Mouse (Mus musculus) leukemia stem cell, adult 10-12 weeks (primary cell): Measurements from ENCODE around the gene Tmigd1. TPM values are rescaled to one million over a fixed set of nuclear protein-coding genes. Genes with fewer than 3 reads are reported as not detected.

Source experiments
- polyA plus RNA-seq: library from polyadenylated mRNA; stranded (reverse); fragments of >175 nt; gene quantifications from 2 replicates; pipeline ENCODE4 v1.2.3, GENCODE M21; 2012; ENCODE audit warnings: low replicate concordance

The Tmigd1 gene
- polyA plus RNA-seq, result not detected in 2 replicates

DNA sequence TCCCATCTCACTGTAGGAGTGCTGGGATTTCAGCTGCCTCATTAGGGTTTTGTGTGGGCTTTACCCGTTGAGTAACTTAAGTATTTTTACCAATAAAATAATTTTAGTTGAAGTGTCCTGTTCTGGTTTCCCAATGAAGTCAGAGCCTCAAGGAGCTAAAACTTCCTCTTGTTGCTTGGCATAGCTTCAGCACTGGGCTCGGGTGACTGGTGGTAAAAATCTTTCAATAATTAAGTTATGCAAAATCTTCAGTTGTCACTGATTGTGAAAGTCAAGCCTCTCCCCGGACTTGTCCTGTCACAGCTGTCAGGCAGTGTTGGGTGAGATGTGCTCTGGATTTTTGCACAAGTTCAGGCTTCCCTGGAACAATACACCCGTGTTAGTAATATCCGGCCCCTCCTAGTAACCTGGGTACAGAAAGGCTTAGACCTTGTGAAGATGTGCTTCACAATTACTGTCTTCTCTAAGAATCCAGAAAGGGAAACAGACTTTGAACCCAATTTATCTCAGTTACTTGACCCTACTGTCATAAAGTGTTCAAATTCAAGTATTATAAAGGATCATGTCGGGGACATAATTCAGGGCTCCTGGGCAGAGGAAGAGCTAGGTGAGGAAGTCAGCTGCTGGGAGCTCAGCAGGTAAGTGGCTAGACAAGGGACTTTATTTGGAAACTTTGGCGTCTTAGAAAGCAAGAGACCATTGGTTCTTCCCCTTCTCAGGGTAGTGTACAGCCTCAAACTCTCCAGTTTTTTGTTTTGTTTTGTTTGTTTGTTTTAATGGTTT, at the start of gene Tmigd1:
Gene Tmigd1, plus strand, starts transcription at position 581 of the 783 bp plus-strand sequence.

DNA sequence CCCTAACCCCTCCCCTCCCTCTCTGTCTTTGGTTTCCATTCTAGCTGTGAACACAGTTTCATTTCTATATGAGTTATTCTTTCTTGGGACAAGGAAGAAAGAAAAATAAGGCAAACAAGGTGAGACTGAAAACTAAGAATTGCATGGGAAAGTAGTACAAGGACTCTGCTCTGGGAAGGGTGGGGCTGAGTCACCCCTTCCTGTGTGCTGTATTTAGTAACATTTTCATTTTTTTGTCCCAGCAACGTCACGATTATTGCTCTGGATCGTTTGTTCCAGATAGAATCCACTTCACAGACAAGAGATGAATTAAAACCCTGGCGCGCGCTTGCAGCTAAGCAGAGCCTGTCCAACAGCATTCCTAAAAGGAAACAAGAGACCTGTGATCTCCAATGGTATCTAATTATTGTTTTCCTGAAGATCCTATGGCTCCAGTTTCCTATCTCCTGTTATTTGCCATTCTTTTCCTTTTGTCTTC, 22.8 kb downstream of the Tmigd1 start, which contains the start of gene Blmh:
Gene Blmh, plus strand, starts transcription at position 51 of the 478 bp plus-strand sequence.

Other genes starting within 250 kb of the Tmigd1 start
- not detected in 2 replicates for gene Bhlha9, start 229.7 kb upstream of the Tmigd1 start, polyA plus RNA-seq
- not detected in 2 replicates for gene Trarg1, start 222.4 kb upstream of the Tmigd1 start, polyA plus RNA-seq
- gene Gosr1, start 138.6 kb upstream of the Tmigd1 start, polyA plus RNA-seq, result 0.38 and 2.7 TPM in 2 replicates
- gene Cpd, start 55.1 kb upstream of the Tmigd1 start, polyA plus RNA-seq, result 16.0 and 24.1 TPM in 2 replicates
- 5.4 and 14.8 TPM in 2 replicates for gene Blmh, start 22.6 kb downstream of the Tmigd1 start, polyA plus RNA-seq
- gene Slc6a4, start 96.4 kb downstream of the Tmigd1 start, polyA plus RNA-seq, result 0.55 TPM in 1 of 2 replicates, not detected in the other
- gene Nsrp1, start 176.3 kb downstream of the Tmigd1 start, polyA plus RNA-seq, result 0.37 and 1.6 TPM in 2 replicates